Mouse (Mus musculus): ENCODE measurements around the gene 2810408A11Rik. TPM values are rescaled to one million over a fixed set of nuclear protein-coding genes. Genes with fewer than 3 reads are reported as not detected.

2810408A11Rik gene
- polyA plus RNA-seq, 1 experiment from 2014 or later: 17.8 TPM

GRCm38 (mm10) chr11:69915667-69916627, 15.2 kb upstream of the 2810408A11Rik start:
- Histone ChIP-seq H3K9me3 (replicated peaks) (no peaks in the 10 kb centered on the region), H3K27ac (no peak overlapping the region), H3K9ac (no peak overlapping the region), H3K27me3 (no peaks in the 10 kb centered on the region), H3K4me1 (peaks cover 45% of the 10 kb centered on the region), H3K4me3 (no peak overlapping the region), H3K36me3 (peaks cover 66% of the 10 kb centered on the region), H3K4me2 (replicated peaks) (peak overlapping the region; percentile 96; the same call in 1 of the 2 replicates)
- WGBS: 70% methylated on average over 5 of the region's 5 CpGs
- ATAC-seq (ENCODE audit: low FRiP score): no peak

- Histone ChIP-seq H3K27me3 (no peaks in the 10 kb centered on the region), H3K4me1 (peaks cover 43% of the 10 kb centered on the region), H3K36me3 (peaks cover 76% of the 10 kb centered on the region), H3K4me3 (peak overlapping the region; percentile 77), H3K9me3 (replicated peaks) (no peaks in the 10 kb centered on the region), H3K27ac (no peak overlapping the region), H3K9ac (peak overlapping the region; percentile 88; the same call in 1 of the 2 replicates), H3K4me2 (replicated peaks) (peak overlapping the region; percentile 96)
- WGBS: 38% methylated on average over 9 of the region's 9 CpGs
- ATAC-seq (ENCODE audit: low FRiP score): no peak
Measured at GRCm38 (mm10) chr11:69914917-69915430, 14.2 kb upstream of the 2810408A11Rik start.

DNA sequence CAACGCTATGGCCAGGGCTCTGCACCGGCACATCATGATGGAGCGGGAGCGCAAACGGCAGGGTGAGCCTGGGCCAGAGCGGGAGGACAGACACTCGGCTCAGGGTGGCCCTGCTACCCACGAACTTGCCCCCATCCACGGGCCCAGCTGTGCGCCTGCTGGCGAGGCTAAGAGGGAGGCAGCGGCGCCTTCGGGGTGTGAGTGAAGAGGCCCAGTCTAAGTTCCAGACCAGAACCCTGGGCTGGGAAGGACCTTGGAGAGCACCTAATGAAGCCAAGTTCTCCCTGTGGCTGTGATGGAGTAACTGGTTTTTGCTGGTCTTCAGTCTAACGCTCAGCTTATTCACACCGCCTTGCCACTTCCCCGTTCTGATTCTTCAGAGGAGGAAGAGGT, 13.6 kb upstream of the 2810408A11Rik start:
- Histone ChIP-seq H3K36me3 (peaks cover 82% of the 10 kb centered on the region), H3K4me2 (replicated peaks) (peak overlapping the region; percentile 96), H3K9ac (peak overlapping the region; percentile 88), H3K27me3 (no peaks in the 10 kb centered on the region), H3K4me3 (peak overlapping the region; percentile 77), H3K4me1 (peaks cover 37% of the 10 kb centered on the region), H3K9me3 (replicated peaks) (no peaks in the 10 kb centered on the region), H3K27ac (peak overlapping the region; percentile 88)
- 3% methylated on average over 17 of the region's 17 CpGs for WGBS
- ATAC-seq (ENCODE audit: low FRiP score): no peak; the same call in 1 of the 2 replicates

GRCm38 (mm10) chr11:69913554-69914371, 13.0 kb upstream of the 2810408A11Rik start, which contains the start of gene Gps2:
Gps2 (plus strand) TSS chr11:69913888.
- Histone ChIP-seq H3K9ac (peak within 1 kb of the TSS; percentile 88), H3K27ac (peak within 1 kb of the TSS; percentile 88), H3K36me3 (peaks cover 85% of the 10 kb centered on the region), H3K4me3 (peak within 1 kb of the TSS; percentile 77), H3K4me2 (replicated peaks) (peak within 1 kb of the TSS; percentile 96), H3K27me3 (no peaks in the 10 kb centered on the region), H3K4me1 (peaks cover 31% of the 10 kb centered on the region), H3K9me3 (replicated peaks) (no peaks in the 10 kb centered on the region)
- whole genome bisulfite sequencing: 2% methylated on average over 61 of the region's 61 CpGs
- peak; percentile 79 for ATAC-seq (ENCODE audit: low FRiP score)

DNA sequence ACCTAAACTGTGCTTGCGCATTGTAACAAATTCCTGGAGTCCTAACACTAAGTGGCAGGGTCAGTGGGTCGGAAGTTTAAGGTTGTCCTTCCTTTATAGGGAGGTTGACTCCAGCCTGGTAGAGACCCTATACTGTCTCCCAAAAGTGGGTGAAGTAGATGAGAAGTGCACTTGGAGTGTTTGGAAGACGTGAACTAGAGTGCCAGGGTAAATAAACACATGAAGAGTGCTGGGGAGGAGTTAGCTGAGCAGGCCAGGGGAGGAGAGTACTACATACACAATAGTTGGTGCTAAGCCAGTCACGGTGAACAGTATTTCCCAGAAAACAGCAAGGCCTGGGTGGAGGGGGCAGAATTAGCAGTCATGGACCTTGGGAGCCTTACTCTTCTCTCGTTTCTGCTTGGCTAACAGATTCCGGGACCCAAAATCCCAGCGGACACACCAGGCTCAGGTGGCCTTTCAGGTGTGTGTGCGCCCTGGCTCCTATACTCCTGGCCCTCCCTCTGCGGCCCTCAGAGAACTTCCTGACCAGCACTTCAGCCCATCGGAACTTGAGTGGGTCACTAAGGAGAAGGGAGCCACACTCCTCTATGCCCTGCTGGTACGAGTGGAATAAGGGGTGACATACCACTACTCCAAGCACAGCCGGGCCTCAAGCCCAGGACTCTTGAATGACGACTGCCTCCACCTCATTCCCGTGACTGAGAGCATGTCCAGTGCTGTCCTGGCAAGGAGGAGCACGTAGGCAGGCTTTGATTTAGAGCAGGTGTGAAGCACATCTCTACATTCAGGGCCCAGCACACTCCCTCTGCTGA, 12.1 kb upstream of the 2810408A11Rik start:
- no peaks in the 10 kb centered on the region for H3K27me3 ChIP-seq
- peak overlapping the region; percentile 77 for H3K4me3 ChIP-seq
- peaks cover 29% of the 10 kb centered on the region for H3K4me1 ChIP-seq
- peak overlapping the region; percentile 96 for H3K4me2 ChIP-seq (replicated peaks)
- H3K36me3 ChIP-seq: peaks cover 85% of the 10 kb centered on the region
- peak overlapping the region; percentile 88; the same call in 1 of the 2 replicates for H3K27ac ChIP-seq
- 77% methylated on average over 15 of the region's 15 CpGs for WGBS
- peak overlapping the region; percentile 88; the same call in 1 of the 2 replicates for H3K9ac ChIP-seq
- no peaks in the 10 kb centered on the region for H3K9me3 ChIP-seq (replicated peaks)
- peak; percentile 31 for ATAC-seq (ENCODE audit: low FRiP score)

DNA sequence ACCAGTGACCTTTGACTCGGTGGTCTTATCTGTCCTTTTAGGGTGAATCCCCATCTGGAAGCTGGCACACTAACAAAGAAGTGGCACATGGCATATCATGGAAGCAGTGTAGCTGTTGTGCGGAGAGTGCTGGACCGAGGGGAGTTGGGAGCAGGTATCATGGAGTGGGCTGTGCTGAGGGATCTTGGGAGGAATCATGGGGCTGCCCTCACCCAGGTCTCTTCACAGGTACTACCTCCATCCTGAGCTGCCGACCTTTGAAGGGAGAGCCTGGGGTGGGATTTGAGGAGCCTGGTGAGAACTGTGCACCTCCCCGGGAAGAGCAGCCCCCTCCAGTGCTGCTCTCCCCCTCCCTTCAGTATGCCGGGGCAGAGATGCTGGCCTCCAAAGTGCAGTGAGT, 10.9 kb upstream of the 2810408A11Rik start:
- no peak overlapping the region for H3K27ac ChIP-seq
- peaks cover 26% of the 10 kb centered on the region for H3K4me1 ChIP-seq
- H3K9me3 ChIP-seq (replicated peaks): no peaks in the 10 kb centered on the region
- ATAC-seq (ENCODE audit: low FRiP score): no peak
- 93% methylated on average over 6 of the region's 6 CpGs for WGBS
- no peak overlapping the region for H3K4me2 ChIP-seq (replicated peaks)
- peaks cover 85% of the 10 kb centered on the region for H3K36me3 ChIP-seq
- H3K4me3 ChIP-seq: no peak overlapping the region
- H3K9ac ChIP-seq: no peak overlapping the region
- no peaks in the 10 kb centered on the region for H3K27me3 ChIP-seq

GRCm38 (mm10) chr11:69910781-69911560, 10.2 kb upstream of the 2810408A11Rik start:
- peaks cover 85% of the 10 kb centered on the region for H3K36me3 ChIP-seq
- no peak overlapping the region for H3K27ac ChIP-seq
- H3K9ac ChIP-seq: no peak overlapping the region
- no peak overlapping the region for H3K4me3 ChIP-seq
- H3K4me2 ChIP-seq (replicated peaks): no peak overlapping the region
- H3K4me1 ChIP-seq: peaks cover 24% of the 10 kb centered on the region
- H3K9me3 ChIP-seq (replicated peaks): no peaks in the 10 kb centered on the region
- 92% methylated on average over 17 of the region's 17 CpGs for WGBS
- no peak for ATAC-seq (ENCODE audit: low FRiP score)
- H3K27me3 ChIP-seq: no peaks in the 10 kb centered on the region

DNA sequence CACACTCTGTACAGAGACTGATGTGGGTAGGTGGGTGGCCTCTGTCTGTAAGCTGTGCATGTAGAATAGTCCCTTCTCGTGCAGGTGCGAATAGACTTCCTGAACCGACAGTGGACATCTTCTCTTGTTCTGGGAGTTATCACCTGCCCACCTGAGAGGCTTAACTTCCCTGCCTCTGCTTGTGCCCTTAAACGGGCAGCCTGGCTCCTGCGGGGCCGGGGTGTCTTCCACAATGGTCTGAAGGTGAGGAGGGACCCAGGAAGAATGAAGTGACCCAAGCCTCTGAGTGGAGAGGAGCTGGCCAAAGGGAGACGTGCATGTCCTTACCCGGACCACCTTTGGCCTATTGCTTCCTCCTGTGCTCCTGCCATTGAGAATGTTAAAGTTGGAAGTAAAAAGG, 9.4 kb upstream of the 2810408A11Rik start:
- no peak overlapping the region for H3K27ac ChIP-seq
- H3K27me3 ChIP-seq: no peaks in the 10 kb centered on the region
- H3K9me3 ChIP-seq (replicated peaks): no peaks in the 10 kb centered on the region
- H3K4me1 ChIP-seq: peaks cover 16% of the 10 kb centered on the region
- no peak overlapping the region for H3K9ac ChIP-seq
- 95% methylated on average over 8 of the region's 8 CpGs for WGBS
- no peak overlapping the region for H3K4me2 ChIP-seq (replicated peaks)
- no peak for ATAC-seq (ENCODE audit: low FRiP score)
- H3K4me3 ChIP-seq: no peak overlapping the region
- H3K36me3 ChIP-seq: peaks cover 85% of the 10 kb centered on the region

GRCm38 (mm10) chr11:69909174-69909573, 8.4 kb upstream of the 2810408A11Rik start:
- ATAC-seq (ENCODE audit: low FRiP score): no peak
- Histone ChIP-seq H3K27ac (no peak overlapping the region), H3K36me3 (peaks cover 91% of the 10 kb centered on the region), H3K4me3 (no peak overlapping the region), H3K4me2 (replicated peaks) (no peak overlapping the region), H3K4me1 (peaks cover 7% of the 10 kb centered on the region), H3K9me3 (replicated peaks) (no peaks in the 10 kb centered on the region), H3K27me3 (no peaks in the 10 kb centered on the region), H3K9ac (no peak overlapping the region)
- 94% methylated on average over 5 of the region's 5 CpGs for WGBS

GRCm38 (mm10) chr11:69908645-69909044, 7.9 kb upstream of the 2810408A11Rik start:
- Histone ChIP-seq H3K9ac (no peak overlapping the region), H3K27me3 (no peaks in the 10 kb centered on the region), H3K4me3 (no peak overlapping the region), H3K27ac (no peak overlapping the region), H3K9me3 (replicated peaks) (no peaks in the 10 kb centered on the region), H3K4me1 (peaks cover 7% of the 10 kb centered on the region), H3K4me2 (replicated peaks) (no peak overlapping the region), H3K36me3 (peaks cover 96% of the 10 kb centered on the region)
- 94% methylated on average over 11 of the region's 11 CpGs for WGBS
- ATAC-seq (ENCODE audit: low FRiP score): no peak

- H3K36me3 ChIP-seq: peaks cover 57% of the 10 kb centered on the region
Measured at GRCm38 (mm10) chr11:69904311-69904710, 3.5 kb upstream of the 2810408A11Rik start.

More at GRCm38 (mm10) chr11:69904311-69904710, 3.5 kb upstream of the 2810408A11Rik start:
- 95% methylated on average over 9 of the region's 9 CpGs for WGBS
- no peak for ATAC-seq (ENCODE audit: low FRiP score)
- Histone ChIP-seq H3K9me3 (replicated peaks) (no peaks in the 10 kb centered on the region), H3K4me1 (peaks cover 22% of the 10 kb centered on the region), H3K27me3 (no peaks in the 10 kb centered on the region), H3K4me3 (no peak overlapping the region), H3K27ac (no peak overlapping the region), H3K9ac (no peak overlapping the region), H3K4me2 (replicated peaks) (no peak overlapping the region)
